Mouse (Mus musculus): Measurements from ENCODE around the gene 1600002K03Rik.

Gene 1600002K03Rik

GRCm38 (mm10) chr10:80141243-80141642 lies 31.5 kb upstream of the 1600002K03Rik start:
- DNase-seq (ENCODE audit: low spot score in 2 of 2), result peak; percentile 96 to 97

- DNase-seq (ENCODE audit: low spot score in 2 of 2), result peak; percentile 91 to 96
Measured at GRCm38 (mm10) chr10:80141786-80142529, 30.8 kb upstream of the 1600002K03Rik start.

GRCm38 (mm10) chr10:80142530-80142925 lies 30.2 kb upstream of the 1600002K03Rik start:
- peak in 1 of 2 experiments; percentile 54 for DNase-seq (ENCODE audit: low spot score in 2 of 2)

- DNase-seq (ENCODE audit: low spot score in 2 of 2), result no peak
Measured at GRCm38 (mm10) chr10:80143664-80144063, 29.1 kb upstream of the 1600002K03Rik start.

- DNase-seq (ENCODE audit: low spot score in 2 of 2), result no peak
Measured at GRCm38 (mm10) chr10:80144159-80144558, 28.6 kb upstream of the 1600002K03Rik start.

- peak in 1 of 2 experiments; percentile 80 for DNase-seq (ENCODE audit: low spot score in 2 of 2)
Measured at GRCm38 (mm10) chr10:80144864-80145838, 27.6 kb upstream of the 1600002K03Rik start.

GRCm38 (mm10) chr10:80145896-80146295 lies 26.8 kb upstream of the 1600002K03Rik start:
- no peak for DNase-seq (ENCODE audit: low spot score in 2 of 2)

- DNase-seq (ENCODE audit: low spot score in 2 of 2), result no peak
Measured at GRCm38 (mm10) chr10:80146568-80147011, 26.2 kb upstream of the 1600002K03Rik start.

- no peak for DNase-seq (ENCODE audit: low spot score in 2 of 2)
Measured at GRCm38 (mm10) chr10:80147146-80147718, 25.5 kb upstream of the 1600002K03Rik start.

- peak in 1 of 2 experiments; percentile 76 for DNase-seq (ENCODE audit: low spot score in 2 of 2)
Measured at GRCm38 (mm10) chr10:80147719-80148601, 24.8 kb upstream of the 1600002K03Rik start, which contains the start of gene Midn. Gene Midn, plus strand, starts transcription at chr10:80148272.

- DNase-seq (ENCODE audit: low spot score in 2 of 2), result peak in 1 of 2 experiments; percentile 93
Measured at GRCm38 (mm10) chr10:80148610-80149290, 24.0 kb upstream of the 1600002K03Rik start.

- DNase-seq (ENCODE audit: low spot score in 2 of 2), result peak; percentile 96 to 97
Measured at GRCm38 (mm10) chr10:80149291-80150225, 23.2 kb upstream of the 1600002K03Rik start.

GRCm38 (mm10) chr10:80150226-80151210 lies 22.2 kb upstream of the 1600002K03Rik start:
- DNase-seq (ENCODE audit: low spot score in 2 of 2), result peak in 1 of 2 experiments; percentile 53

GRCm38 (mm10) chr10:80151211-80152034 lies 21.3 kb upstream of the 1600002K03Rik start:
- peak in 1 of 2 experiments; percentile 70 for DNase-seq (ENCODE audit: low spot score in 2 of 2)

GRCm38 (mm10) chr10:80152071-80152872 lies 20.5 kb upstream of the 1600002K03Rik start:
- peak in 1 of 2 experiments; percentile 37 for DNase-seq (ENCODE audit: low spot score in 2 of 2)

- DNase-seq (ENCODE audit: low spot score in 2 of 2), result no peak
Measured at GRCm38 (mm10) chr10:80152873-80153260, 19.9 kb upstream of the 1600002K03Rik start.
